Mouse (Mus musculus): Measurements from ENCODE around the gene Ctnna3. TPM values are rescaled to one million over a fixed set of nuclear protein-coding genes. Genes with fewer than 3 reads are reported as not detected.
"Not testable (repeated sequence)": the region's sequence is repeated elsewhere in the genome, so short reads cannot be mapped to it uniquely, and the experiment has no call there.

Ctnna3 gene
- total RNA-seq, 4 experiments from 2014 or later: 52.0 to 66.8 (median 54.9) TPM

DNA sequence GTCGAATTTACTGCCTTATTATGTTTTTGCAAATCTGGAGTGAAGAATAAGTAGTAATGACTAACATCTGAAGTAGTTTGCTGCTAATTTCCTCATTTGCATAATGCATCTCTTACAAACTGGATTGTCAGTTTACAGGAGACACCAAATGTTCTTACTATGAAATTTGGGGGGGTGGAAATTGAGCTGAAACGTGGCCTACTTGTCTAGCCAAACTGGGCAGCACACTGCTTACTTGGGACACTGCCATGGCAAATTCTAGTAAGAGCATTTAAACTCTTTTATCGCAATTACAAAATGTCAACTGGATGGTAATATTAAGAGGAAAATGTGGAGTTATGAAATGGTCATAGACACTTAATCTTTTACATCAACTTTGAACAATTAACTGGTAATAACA, 716.6 kb downstream of the Ctnna3 start:
- DNase-seq (ENCODE audit: low spot score): no peak

- DNase-seq (ENCODE audit: low spot score): no peak
Measured at GRCm38 (mm10) chr10:64181696-64182095, 751.8 kb downstream of the Ctnna3 start.

DNA sequence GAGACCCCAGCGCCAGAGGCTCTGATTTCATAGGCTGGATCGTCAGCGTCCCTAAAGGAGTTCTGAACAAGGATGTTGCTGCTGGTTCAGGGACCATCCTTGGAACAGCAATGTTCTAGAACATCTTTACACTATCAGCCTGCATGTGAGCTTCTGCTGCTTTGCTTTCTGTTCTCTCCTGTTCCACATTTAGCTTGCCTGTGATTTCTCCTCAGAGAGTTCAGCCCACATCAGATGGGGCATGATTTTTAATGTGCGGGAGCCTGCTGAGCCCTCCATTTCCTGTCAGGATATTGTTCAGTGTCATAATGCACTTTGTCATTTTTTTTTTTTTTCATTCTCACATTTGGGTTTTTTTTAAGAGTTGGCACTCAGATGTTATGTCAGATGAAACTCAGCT, 752.8 kb downstream of the Ctnna3 start:
- DNase-seq (ENCODE audit: low spot score): no peak

- DNase-seq (ENCODE audit: low spot score): no peak
Measured at GRCm38 (mm10) chr10:64188046-64188445, 758.1 kb downstream of the Ctnna3 start.

DNA sequence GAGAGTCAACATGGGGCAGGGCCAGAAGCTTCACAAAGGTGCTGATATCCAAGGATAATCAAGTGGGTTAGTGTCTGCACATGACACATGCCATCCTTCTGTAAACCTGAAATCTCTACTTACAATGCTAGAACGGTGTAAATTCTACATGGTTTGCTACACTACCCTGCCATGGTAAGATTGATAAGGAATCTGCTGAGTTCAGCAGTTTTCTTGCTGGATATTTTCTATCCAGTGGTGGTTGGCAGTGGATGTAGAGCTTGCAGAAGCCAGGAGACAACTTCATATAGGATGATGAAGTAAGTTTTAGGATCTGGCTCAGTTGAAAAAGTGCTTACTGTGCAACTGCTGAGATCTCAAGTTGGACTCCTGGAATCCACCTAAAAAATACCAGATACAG, 767.7 kb downstream of the Ctnna3 start:
- no peak for DNase-seq (ENCODE audit: low spot score)

DNA sequence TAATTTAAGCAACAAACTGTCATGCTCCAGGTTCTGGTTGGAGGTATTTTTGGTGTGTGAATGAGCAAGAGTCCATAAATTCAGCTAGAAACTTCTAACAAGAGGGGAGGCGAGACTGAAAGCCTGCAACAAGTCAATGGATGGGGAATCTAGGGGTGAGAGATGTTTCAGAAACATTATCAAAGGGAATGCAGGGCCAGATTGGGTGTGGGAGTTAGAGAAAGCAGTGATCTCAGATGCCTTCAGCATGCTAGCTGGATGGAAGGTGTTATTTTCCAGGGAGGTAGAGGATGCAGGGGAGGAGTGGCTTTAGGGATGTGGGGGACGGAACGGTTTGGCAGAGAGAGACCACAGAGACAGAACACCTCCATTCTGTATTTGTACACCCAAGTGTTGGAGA, 785.7 kb downstream of the Ctnna3 start:
- DNase-seq (ENCODE audit: low spot score): no peak

- peak; percentile 9 for DNase-seq (ENCODE audit: low spot score)
Measured at GRCm38 (mm10) chr10:64223023-64223422, 793.1 kb downstream of the Ctnna3 start.

DNA sequence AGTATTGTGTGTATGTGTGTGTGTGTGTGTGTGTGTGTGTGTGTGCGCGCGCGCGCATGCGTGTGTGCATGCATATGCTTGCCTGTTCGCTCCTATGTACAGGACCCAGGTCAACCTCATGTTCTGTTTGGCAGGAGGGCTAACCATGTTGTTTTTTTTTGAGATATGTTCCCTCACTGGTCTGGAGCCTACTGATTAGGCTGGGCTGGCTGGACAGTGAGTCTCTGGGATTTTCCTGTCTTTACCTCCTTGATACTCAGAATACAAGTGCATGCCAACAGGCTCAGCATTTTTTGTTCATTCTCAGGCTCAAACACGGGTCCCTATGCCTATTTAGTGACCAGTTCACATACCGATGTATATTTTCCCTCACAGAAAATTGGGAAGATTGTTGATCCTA, 794.1 kb downstream of the Ctnna3 start:
- no peak for DNase-seq (ENCODE audit: low spot score)

DNA sequence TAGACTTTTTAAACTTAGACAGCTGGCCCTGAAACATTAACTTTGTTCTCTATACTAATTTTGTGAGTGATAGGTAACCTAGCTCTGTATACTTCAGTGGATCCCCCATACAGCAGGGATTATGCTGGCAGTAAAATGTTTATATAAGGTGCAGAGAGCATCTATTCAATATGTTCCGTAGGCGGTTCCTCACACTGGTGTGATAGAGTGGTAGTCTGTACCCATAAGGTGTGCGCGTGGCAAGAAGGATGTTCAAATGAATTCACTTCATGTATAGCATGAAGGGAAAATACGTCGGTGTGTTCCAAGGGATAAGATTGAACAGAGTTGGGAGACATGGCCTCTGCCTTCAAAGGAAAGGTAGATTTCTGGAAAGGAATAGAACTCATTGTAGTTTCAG, 794.5 kb downstream of the Ctnna3 start:
- no peak for DNase-seq (ENCODE audit: low spot score)

DNA sequence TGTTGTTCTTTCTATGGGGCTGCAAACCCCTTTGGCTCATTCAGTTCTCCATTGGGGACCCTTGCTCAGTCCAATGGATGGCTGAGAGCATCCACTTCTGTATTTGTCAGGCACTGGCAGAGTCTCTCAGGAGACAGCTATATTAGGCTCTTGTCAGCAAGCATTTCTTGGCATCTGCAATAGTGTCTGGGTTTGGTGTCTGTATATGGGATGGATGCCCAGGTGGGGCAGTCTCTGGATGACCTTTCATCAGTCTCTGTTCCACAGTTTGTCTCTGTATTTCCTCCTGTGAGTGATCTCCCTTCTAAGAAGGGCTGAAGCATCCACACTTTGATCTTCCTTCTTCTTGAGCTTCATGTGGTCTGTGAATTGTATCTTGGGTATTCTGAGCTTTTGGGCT, 795.9 kb downstream of the Ctnna3 start:
- peak; percentile 31 for DNase-seq (ENCODE audit: low spot score)

DNA sequence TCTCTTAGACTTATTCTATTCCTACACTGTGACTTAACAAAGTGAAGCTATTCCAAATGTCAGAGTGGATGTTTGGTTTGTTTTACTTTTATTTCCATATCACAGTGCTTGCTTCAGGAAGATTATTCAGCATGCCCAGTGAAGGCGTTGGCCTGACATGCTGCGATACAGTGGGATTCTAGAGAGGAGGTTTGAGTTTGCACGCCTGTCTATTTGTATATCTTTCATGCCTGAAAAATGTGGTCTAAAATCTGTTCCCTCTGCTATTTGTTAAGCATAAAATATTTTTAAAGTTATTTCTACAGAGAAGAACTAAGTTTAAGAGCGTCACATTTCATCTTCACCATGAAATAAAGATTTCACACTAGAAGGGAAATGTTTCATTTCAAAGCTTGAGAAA, 813.5 kb downstream of the Ctnna3 start:
- DNase-seq (ENCODE audit: low spot score): no peak

DNA sequence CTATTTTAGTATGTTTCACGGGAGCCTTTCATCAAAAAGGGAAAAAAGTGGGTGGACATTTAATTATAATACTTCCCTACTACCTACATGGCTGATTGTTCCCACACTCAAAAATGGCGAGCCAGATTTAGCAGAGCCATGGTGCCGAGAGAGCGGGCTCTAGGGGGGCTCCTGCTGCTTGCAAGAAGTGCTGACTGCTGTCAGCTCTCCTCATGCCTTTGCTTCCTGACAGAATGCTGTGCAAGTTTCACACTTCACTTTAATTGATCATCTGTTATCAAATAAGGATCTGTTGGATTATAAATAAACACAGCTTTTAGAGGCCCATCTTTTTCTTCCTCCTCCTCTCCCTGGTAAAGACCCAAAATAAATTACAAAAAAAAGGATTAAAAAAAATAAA, 838.3 kb downstream of the Ctnna3 start:
- no peak for DNase-seq (ENCODE audit: low spot score)

DNA sequence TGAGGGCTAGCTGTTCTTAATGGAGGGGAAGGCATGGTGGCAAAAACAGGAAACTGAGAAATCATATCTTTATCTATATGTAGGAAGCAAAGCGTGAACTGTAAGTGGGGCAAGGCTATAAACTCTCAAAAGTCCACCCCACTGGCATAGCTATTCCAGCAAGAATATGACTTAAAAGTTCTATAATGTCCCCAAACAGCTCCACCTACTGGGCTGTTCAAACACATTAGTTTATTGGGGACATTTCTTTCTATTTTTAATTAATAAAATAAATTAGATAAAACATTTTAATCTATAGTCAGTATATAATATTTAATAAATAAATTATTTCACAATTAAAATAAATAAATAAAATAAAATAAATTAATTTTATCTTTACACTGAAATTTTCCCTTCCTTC, 845.2 kb downstream of the Ctnna3 start:
- DNase-seq (ENCODE audit: low spot score): no peak

DNA sequence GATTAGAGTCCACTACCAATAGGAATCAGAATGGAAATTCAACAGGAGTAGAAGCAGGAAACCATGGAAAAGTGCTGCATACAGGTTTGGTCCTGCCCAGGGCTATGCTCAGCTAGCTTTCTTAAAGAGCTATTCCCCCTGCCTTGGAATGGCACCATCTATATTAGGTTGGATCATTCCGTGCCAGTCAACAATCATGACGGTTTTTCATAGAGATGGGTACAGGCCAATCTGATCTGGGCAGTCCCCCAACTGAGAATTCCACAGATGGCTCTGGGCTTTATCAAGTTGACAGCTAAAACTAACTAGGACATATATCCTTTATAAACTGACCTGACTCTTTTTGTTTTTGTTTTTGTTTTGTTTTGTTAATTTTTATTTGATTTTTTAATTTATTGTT, 848.9 kb downstream of the Ctnna3 start:
- peak; percentile 16 for DNase-seq (ENCODE audit: low spot score)

DNA sequence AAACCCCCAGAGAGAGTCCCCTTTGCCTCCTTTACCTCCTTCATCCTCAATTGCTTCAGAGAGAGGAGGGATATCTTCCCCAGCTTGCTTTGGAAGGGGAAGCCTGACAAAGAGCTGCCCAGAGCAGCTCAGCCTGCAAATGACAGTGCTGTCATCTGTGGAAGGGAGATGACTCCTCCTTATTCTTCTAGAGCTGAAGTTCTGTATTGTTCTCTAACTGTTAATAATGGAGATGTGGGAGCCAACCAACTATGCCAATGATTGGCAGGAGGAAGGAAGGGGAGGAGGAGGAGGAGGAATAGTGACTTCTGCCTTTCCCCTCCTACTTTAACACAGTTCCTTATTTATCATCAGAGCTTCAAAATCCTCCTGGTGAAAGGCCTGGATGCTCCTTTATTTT, 875.9 kb downstream of the Ctnna3 start:
- no peak for DNase-seq (ENCODE audit: low spot score)

DNA sequence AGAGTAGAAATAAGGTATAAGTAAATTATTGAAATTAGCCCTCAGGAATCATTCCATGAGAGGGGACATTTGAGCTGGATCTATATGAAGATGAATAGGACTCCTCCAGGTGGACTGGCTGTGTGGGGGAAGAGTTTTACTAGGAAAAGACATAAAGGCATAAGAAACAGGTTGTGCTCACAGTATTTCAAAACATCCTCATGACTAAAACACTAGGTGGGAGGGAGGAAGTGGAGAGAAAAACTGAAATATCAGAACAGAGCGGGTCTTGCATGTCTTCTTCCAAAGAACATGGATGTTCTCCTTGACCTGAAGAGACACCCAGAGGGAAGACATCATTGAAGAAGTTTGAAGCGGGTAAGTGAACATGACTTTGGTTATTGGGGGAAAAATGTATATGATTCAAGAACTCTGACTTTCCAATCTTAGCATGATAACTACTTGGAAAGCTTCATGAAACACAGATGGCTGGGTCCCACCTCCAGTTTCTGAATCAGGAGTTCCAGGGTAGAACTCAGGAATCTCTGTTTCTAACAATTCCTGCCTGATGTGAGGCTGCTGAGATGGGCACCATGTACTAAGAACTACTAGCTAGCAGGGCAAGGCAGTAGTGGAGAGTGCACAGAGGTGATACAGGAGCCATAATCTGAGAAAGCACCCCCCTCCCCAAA, 881.9 kb downstream of the Ctnna3 start:
- DNase-seq (ENCODE audit: low spot score): no peak

GRCm38 (mm10) chr10:64320332-64320731, 890.4 kb downstream of the Ctnna3 start:
- no peak for DNase-seq (ENCODE audit: low spot score)

DNA sequence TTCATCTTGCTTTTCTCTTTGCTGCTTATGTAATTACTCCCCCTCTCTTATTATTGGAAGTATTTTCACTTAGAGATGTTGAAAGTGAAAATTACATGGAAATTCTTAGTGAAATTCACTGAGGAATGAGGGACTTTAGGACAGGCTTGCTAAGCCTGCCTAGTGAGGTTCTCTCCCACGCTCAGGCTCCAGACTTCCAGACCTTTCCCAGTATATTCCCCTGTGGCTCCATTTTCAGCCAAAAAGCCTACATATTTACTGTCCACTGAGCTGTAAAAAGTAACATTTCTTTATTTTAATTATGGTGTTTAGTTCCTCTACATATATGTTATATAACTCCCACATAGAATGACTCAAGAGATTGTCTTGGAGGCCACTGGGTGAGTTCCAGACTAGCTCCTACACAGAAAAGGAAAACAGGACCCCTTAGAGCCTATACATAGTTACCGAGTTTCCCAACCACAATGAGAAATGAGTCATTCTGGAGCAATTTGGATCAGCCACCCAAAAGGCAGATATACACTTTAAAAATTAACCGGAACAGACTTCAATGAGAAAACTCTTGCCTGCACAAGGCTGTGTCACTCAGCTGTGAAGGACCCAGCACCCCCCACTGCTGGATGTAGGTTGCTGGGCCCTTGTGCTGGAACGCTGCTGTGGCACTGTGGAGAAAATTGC, 912.9 kb downstream of the Ctnna3 start:
- no peak for DNase-seq (ENCODE audit: low spot score)

GRCm38 (mm10) chr10:64373288-64373687, 943.4 kb downstream of the Ctnna3 start:
- no peak for DNase-seq (ENCODE audit: low spot score)

- DNase-seq (ENCODE audit: low spot score): no peak
Measured at GRCm38 (mm10) chr10:64377751-64378150, 947.9 kb downstream of the Ctnna3 start.

DNA sequence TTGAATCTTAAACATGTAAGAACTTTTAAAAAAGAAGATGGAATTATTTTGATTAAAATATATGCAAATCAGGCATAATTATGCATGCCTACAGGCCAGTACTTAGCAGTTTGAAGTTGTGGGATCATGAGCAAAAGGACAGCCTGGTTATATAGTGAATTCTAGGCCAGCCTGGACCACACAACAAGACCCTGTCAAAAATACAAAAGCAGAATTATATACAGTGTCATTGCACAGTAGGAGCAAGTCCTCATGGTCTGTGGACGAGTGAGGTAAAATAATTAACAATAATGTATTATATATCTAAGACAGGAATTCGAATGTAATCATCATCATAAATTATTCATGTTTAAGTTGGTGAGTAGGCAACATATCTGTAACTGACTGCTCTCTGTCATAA, 966.7 kb downstream of the Ctnna3 start:
- no peak for DNase-seq (ENCODE audit: low spot score)

GRCm38 (mm10) chr10:64418396-64418795, 988.5 kb downstream of the Ctnna3 start:
- DNase-seq (ENCODE audit: low spot score): not testable (repeated sequence)

DNA sequence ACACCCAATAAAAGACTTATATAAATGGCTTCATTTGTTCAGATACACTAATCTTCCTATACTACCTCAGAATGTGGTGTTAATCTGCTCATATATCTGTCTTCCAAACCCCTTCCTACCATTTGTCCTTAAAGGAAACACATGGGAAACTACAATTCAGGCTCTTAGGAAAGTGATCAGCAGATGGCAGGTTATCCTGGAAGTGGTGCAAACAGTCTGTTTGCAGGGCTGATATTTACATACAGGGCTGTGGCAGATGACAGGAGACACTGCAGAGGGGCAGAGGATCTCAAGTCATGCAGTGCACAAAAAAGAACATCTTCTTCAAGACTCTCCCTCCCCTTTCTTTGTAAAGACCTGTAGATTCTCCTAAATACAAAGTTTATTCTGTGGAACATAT, 1008.8 kb downstream of the Ctnna3 start:
- DNase-seq (ENCODE audit: low spot score): no peak

- no peak for DNase-seq (ENCODE audit: low spot score)
Measured at GRCm38 (mm10) chr10:64448624-64449023, 1018.7 kb downstream of the Ctnna3 start.
